Mouse (Mus musculus) liver, embryonic 11.5 days (tissue): ENCODE measurements around the gene Tfcp2l1. TPM values are rescaled to one million over a fixed set of nuclear protein-coding genes. Genes with fewer than 3 reads are reported as not detected.
A peak's percentile ranks its signal among the peaks of the same experiment; 100 is the strongest.

Experiments used
- ATAC-seq: fragments of 200-750 bp; cut with Nextera tagmentation; replicated peaks from 2 replicates; pipeline ENCODE4 v1.8.0; 2017; ENCODE audit warnings: moderate number of reproducible peaks, mild to moderate bottlenecking, moderate TSS enrichment, moderate library complexity; ENCODE audit not compliant: low FRiP score
- DNase-seq: peaks from one replicate; pipeline ENCODE4 v3.0.0-alpha.2; 2017; ENCODE audit warnings: low spot score
- H3K27ac ChIP-seq: fragments of 300-500 bp; sonication (generic); 2 replicates; pipeline ENCODE4 v1.5.1; 2014; ENCODE audit warnings: mild to moderate bottlenecking, low read depth, low read length, control low read depth
- H3K27me3 ChIP-seq: fragments of 300-500 bp; sonication (generic); replicated peaks from 2 replicates; pipeline ENCODE4 v1.6.1; 2014; ENCODE audit warnings: low read length, mixed read lengths; ENCODE audit not compliant: control insufficient read depth, insufficient read depth
- H3K36me3 ChIP-seq: fragments of 300-500 bp; sonication (generic); 2 replicates; pipeline ENCODE4 v1.6.1; 2014; ENCODE audit warnings: mild to moderate bottlenecking, low read length, moderate library complexity, mixed read lengths; ENCODE audit not compliant: control insufficient read depth, insufficient read depth
- H3K4me1 ChIP-seq: fragments of 300-500 bp; sonication (generic); replicated peaks from 2 replicates; pipeline ENCODE4 v1.6.1; 2014; ENCODE audit warnings: low read length, mixed read lengths; ENCODE audit not compliant: control insufficient read depth, insufficient read depth
- H3K4me2 ChIP-seq: fragments of 300-500 bp; sonication (generic); 2 replicates; pipeline ENCODE4 v1.6.1; 2014; ENCODE audit warnings: mild to moderate bottlenecking, control low read depth, moderate library complexity
- H3K4me3 ChIP-seq: fragments of 300-500 bp; sonication (generic); 2 replicates; pipeline ENCODE4 v1.5.1; 2014; ENCODE audit warnings: low read depth, low read length, control low read depth
- H3K9ac ChIP-seq: fragments of 300-500 bp; sonication (generic); 2 replicates; pipeline ENCODE4 v1.6.1; 2014; ENCODE audit warnings: low read depth, low read length, control low read depth
- H3K9me3 ChIP-seq: fragments of 300-500 bp; sonication (generic); 2 replicates; pipeline ENCODE4 v1.6.1; 2016; ENCODE audit warnings: low read length, inconsistent platforms, mixed read lengths; ENCODE audit not compliant: control insufficient read depth
- WGBS: fragments of 180-500 bp; shearing (Covaris S2); extraction: QIAGEN DNeasy Blood & Tissue Kit; methylation state at CpG from one replicate; pipeline ENCODE4 v1.1.7; 2014; 5-methylcytosine and 5-hydroxymethylcytosine counted together
- polyA plus RNA-seq: library from polyadenylated mRNA; unstranded; fragments of >200 nt; fragmentation: Nextera tagmentation; extraction: Ambion mirVana; gene quantifications from 2 replicates; pipeline ENCODE4 v1.2.1, GENCODE M21; 2014

Gene Tfcp2l1
- 0.40 and 0.60 TPM in 2 replicates for polyA plus RNA-seq

DNA sequence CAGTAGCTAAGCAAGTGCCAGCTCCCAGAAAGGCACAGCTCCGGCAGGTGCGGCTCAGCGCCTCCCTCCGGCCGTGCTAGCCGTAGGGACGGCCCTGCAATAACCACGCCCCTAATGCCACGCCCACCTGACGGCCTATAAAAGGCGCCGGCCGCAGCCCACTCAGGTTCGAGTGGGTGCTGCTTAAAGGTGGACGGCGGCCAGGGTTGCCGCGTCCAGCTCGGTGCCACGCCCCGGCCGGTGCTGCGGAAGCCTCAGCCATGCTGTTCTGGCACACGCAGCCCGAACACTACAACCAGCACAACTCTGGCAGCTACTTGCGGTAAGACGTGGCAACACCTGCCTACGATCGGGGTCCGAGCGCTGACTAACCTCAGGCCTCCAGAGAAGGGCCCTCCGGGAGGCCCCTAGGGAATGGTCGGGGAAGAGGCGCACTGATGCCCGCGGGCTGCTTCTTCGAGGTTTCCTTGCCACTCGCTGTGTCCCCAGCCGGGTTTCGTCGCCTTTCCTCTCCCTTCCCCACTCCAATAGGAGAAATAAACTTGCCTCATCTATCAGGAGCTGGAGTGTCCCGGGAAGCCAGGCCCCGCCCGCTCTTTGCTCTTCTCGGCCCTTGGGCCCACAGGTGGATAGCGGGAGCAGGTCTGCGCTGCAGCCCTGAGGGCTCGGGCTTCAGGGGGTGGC lies at the start of gene Tfcp2l1:
Gene Tfcp2l1, plus strand, starts transcription at position 165 of the 684 bp plus-strand sequence.
- DNase-seq: peak; percentile 79
- Histone ChIP-seq H3K4me3 (peak within 1 kb of the TSS; percentile 57), H3K9me3 (no peaks in the 10 kb centered on the region), H3K27me3 (peaks cover 28% of the 10 kb centered on the region), H3K36me3 (no peaks in the 10 kb centered on the region), H3K27ac (no peak within 1 kb of the TSS), H3K4me2 (peak within 1 kb of the TSS; percentile 93), H3K9ac (0 out of 2 replicates have a peak within 1 kb of the TSS, but pooled peaks have one; percentile 20), H3K4me1 (peaks cover 5% of the 10 kb centered on the region)
- ATAC-seq: peak; percentile 88
- under 1% methylated on average over 48 of the region's 48 CpGs for WGBS

DNA sequence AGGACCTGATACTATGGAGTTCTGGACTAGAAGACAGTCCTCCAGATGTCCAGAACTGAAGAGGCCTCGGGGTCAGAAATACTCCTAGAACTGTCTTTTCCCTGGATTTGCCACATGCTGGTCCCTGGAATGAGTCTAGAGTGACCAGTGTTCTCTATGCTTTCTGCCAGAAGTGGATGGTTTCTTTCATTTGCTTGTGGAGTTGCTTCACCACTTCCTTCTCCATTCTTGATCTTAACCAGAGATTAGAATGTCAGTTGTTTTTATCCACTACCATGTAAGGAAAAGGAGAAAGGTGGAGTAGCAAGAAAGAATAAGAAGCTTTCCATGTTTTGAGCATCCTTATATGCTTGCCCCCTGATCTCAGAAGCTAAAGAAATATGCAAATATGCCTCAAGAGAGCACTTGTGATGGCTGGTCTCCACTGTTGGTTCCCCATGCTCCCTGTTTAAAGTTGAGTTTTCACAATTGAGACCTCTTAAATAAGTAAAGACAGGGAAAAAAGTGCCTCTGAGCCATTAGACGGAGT lies 47.5 kb upstream of the Tfcp2l1 start:
- ATAC-seq (no peak), DNase-seq (no peak)
- no peaks in the 10 kb centered on the region for H3K9me3 ChIP-seq
- H3K4me1 ChIP-seq: no peaks in the 10 kb centered on the region
- WGBS: 84% methylated on average over 2 of the region's 2 CpGs
- peaks cover 20% of the 10 kb centered on the region; the same call in 1 of the 2 replicates for H3K36me3 ChIP-seq
- no peak overlapping the region for H3K9ac ChIP-seq
- H3K4me2 ChIP-seq: no peak overlapping the region
- H3K27ac ChIP-seq: no peak overlapping the region
- H3K4me3 ChIP-seq: no peak overlapping the region
- no peaks in the 10 kb centered on the region for H3K27me3 ChIP-seq

DNA sequence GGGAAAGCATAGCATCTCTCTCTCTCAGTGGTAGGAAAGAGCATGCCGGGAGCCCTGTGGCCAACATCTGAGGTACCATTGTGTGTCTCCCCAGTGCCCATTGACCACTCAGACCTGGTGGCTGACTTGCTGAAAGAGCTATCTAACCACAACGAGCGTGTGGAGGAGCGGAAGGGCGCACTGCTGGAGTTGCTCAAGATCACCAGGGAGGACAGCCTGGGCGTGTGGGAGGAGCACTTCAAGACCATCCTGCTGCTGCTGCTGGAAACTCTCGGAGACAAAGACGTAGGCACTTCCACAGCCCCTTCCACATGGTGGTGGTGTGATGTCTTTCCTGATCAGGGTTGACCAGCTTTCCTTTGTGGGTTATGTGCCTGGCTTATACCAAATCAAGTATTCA lies 46.6 kb upstream of the Tfcp2l1 start:
- Histone ChIP-seq H3K9me3 (no peaks in the 10 kb centered on the region), H3K4me3 (no peak overlapping the region), H3K4me1 (no peaks in the 10 kb centered on the region), H3K27me3 (no peaks in the 10 kb centered on the region), H3K4me2 (no peak overlapping the region), H3K36me3 (peaks cover 18% of the 10 kb centered on the region; the same call in 1 of the 2 replicates), H3K9ac (no peak overlapping the region), H3K27ac (no peak overlapping the region)
- ATAC-seq (no peak), DNase-seq (no peak)
- WGBS: 84% methylated on average over 8 of the region's 8 CpGs

DNA sequence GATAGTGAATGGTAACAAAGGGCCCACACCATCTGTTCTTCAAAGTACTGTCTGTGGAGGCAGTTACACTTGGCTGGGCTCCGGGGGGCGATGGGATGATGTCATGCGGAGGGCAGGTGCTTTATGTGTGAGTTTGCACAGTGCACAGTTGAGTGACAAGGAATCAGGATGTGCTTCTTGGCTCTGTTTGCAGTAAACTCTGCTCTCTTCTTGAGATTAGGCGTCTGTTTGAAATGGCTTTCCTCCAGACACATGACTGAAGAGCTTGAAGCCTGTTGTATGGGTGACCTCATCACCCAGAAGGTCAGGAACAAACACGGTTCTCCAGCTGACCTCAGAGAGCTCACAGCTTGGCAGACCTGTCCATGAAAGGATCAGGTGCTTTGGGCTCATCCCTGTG lies 38.0 kb upstream of the Tfcp2l1 start:
- Histone ChIP-seq H3K4me2 (no peak overlapping the region), H3K36me3 (peaks cover 4% of the 10 kb centered on the region; the same call in 1 of the 2 replicates), H3K9ac (no peak overlapping the region), H3K27ac (no peak overlapping the region), H3K4me1 (no peaks in the 10 kb centered on the region), H3K27me3 (no peaks in the 10 kb centered on the region), H3K9me3 (no peaks in the 10 kb centered on the region), H3K4me3 (no peak overlapping the region)
- WGBS: 75% methylated on average over 5 of the region's 5 CpGs
- ATAC-seq (no peak), DNase-seq (no peak)

DNA sequence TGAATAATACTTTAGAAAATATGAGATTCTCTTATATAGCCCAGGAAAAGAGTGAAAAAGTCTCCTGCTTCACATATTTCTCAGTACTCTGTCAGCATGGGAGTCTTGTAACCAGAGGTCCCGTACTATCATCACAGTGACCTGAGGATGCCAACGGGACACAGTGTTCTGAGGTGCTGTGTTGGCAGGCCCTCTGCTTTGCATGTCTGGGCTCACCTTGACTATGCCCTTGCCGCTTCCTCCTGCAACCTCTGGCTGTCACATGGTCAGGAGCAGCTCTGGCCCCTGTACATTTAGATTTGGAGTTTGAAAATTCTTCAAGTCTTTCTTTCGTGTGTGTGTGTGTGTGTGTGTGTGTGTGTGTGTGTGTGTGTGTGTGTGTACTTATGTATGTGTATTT lies 34.8 kb upstream of the Tfcp2l1 start:
- no peak for ATAC-seq
- no peak for DNase-seq
- 91% methylated on average over 4 of the region's 4 CpGs for WGBS
- H3K27ac ChIP-seq: no peak overlapping the region
- peaks cover 5% of the 10 kb centered on the region; the same call in 1 of the 2 replicates for H3K4me1 ChIP-seq
- no peaks in the 10 kb centered on the region for H3K27me3 ChIP-seq
- H3K9me3 ChIP-seq: no peaks in the 10 kb centered on the region
- no peak overlapping the region for H3K4me3 ChIP-seq
- H3K4me2 ChIP-seq: no peak overlapping the region
- H3K9ac ChIP-seq: no peak overlapping the region
- peaks cover 7% of the 10 kb centered on the region; the same call in 1 of the 2 replicates for H3K36me3 ChIP-seq

DNA sequence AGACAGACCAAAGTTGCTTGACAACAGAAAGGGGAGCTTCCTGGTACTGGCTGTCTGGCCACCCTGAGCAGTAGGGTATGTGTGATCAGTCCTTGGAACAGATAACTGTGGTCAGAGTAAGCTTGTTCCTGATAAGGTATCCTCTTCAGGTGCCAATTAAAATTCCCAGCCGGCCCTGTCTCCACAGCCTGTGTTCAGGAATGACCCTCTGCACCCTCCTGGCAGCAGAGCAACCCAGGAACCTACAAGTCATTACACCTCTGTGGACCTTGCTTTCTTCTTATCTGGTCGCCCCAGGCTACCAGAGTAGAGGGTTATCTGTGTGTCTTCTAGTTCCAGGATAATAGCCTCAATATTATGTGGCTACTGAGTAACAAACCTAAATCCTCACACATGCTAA lies 32.4 kb upstream of the Tfcp2l1 start:
- H3K9me3 ChIP-seq: no peaks in the 10 kb centered on the region
- H3K36me3 ChIP-seq: peaks cover 9% of the 10 kb centered on the region; the same call in 1 of the 2 replicates
- 39% methylated on average over 2 of the region's 2 CpGs for WGBS
- H3K4me2 ChIP-seq: no peak overlapping the region
- H3K4me3 ChIP-seq: no peak overlapping the region
- ATAC-seq (peak; percentile 81), DNase-seq (no peak)
- H3K27ac ChIP-seq: no peak overlapping the region
- peaks cover 5% of the 10 kb centered on the region; the same call in 1 of the 2 replicates for H3K4me1 ChIP-seq
- no peak overlapping the region for H3K9ac ChIP-seq
- H3K27me3 ChIP-seq: no peaks in the 10 kb centered on the region

DNA sequence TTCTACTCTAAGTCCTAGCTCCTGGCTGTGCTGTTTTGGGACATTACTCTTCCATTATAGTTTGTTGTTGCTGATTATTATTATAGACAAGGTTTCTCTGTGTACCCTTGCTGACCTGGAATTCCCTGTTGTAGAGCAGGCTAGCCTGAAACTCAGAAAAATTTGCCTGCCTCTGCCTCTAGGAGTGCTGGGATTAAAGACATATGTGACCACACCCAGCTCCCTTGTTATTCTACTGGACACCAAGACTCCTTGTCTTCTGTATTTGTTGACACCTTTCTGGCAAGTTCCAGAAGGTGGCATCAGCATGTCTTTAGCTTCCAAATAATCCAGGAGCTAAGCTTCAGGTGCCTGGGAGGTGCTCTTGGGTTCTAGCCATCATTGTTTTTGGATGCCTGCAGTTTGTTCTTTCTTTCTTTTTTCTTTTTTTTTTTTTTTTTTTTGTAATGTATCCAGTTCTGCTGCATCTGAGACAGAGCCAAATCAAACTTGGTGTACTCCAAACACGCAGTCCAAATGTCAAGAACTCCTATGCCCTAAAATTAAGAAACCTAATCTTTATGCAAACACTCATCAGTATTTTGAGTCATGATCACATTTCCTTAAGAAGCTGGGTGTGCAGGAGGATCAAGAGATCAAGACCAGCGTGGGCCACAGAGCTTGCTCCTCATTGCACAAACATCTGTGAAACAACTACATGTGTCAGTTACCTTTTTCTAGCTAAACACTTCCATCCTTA lies 30.1 kb upstream of the Tfcp2l1 start:
- H3K4me2 ChIP-seq: no peak overlapping the region
- H3K27ac ChIP-seq: no peak overlapping the region
- peaks cover 15% of the 10 kb centered on the region for H3K36me3 ChIP-seq
- ATAC-seq (no peak), DNase-seq (no peak)
- H3K9ac ChIP-seq: no peak overlapping the region
- H3K4me1 ChIP-seq: peaks cover 5% of the 10 kb centered on the region; the same call in 1 of the 2 replicates
- no peaks in the 10 kb centered on the region for H3K27me3 ChIP-seq
- WGBS: 93% methylated on average over 2 of the region's 2 CpGs
- no peak overlapping the region for H3K4me3 ChIP-seq
- no peaks in the 10 kb centered on the region for H3K9me3 ChIP-seq

DNA sequence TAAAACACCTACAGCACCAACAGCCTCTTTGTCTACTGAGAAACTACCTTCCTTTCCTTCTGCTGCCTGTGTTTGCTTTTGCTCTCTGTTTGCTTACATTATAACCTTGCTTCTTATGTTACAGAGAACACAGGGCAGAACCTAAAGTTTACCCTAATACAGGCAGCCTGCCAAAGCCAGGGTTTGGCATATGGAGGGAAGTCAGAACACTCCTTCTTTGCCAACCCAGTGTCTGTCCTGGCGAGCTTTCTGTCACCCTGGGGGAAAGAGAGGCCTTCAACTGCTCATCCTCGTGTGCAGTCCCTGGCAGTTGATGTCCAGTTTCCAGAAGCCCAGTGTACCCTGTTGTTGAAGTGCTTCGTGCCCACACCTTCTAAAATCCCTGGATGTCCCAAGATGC lies 29.4 kb upstream of the Tfcp2l1 start:
- Histone ChIP-seq H3K9me3 (no peaks in the 10 kb centered on the region), H3K4me2 (no peak overlapping the region), H3K27me3 (no peaks in the 10 kb centered on the region), H3K4me3 (no peak overlapping the region), H3K36me3 (peaks cover 19% of the 10 kb centered on the region), H3K27ac (no peak overlapping the region), H3K4me1 (peaks cover 5% of the 10 kb centered on the region; the same call in 1 of the 2 replicates), H3K9ac (no peak overlapping the region)
- 87% methylated on average over 3 of the region's 3 CpGs for WGBS
- DNase-seq: no peak
- no peak for ATAC-seq
